Mouse (Mus musculus) CD4-positive helper T cell, adult 2 months (primary cell): ENCODE measurements at regions not wholly inside any gene's neighbourhood (a gene's known extent, or its start where the extent isn't known, plus 50 kb on each side); places are given as distances from the start of the nearest gene placed in this dataset.
"Not testable (repeated sequence)": the region's sequence is repeated elsewhere in the genome, so short reads cannot be mapped to it uniquely, and the experiment has no call there.

Experiments used
- DNase-seq: peaks from one replicate; pipeline ENCODE4 v3.0.0-alpha.2; 2012; ENCODE audit warnings: low read depth, missing footprints, low spot score

DNA sequence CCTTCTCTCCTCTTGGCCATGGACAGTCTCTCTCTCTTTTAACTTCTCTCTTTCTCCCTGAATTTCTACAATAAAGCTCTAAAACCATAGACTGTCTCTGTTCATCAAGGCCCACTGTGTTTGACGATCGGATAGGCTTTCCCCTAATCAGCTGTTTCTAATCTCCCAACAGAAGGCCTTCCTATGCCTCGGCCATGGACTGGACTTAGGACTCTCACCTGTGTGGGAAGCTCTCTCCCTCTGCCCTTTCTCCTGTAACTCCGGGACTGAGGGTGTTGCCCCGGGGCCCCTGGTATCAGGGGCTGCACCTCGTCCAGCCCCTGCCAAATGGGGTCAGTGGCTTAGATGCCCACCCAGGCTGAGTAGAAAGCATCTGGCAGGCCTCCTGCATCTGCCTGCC lies 713.0 kb downstream of the Rapgef2 start:
- no peak for DNase-seq

DNA sequence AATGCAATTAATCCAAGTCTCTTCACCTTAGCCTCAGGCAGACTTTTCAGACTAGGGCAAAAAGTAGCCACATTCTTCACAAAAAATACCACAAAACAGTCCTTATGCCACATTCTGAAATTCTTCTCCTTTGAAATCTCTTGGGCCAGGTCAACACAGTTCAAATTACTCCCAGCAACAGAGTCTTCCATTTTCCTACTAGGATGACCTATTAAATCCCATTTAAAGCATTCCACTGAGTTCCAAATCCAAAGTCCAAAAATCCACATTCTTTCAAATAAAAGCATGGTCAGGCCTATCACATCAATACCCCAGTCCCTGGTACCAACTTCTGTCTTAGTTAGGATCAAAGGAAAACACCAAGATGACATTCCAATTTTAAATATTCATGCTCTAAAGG lies 721.4 kb downstream of the Rapgef2 start:
- DNase-seq: not testable (repeated sequence)
